Mouse (Mus musculus): ENCODE measurements around the gene Hist1h2an. TPM values are rescaled to one million over a fixed set of nuclear protein-coding genes. Genes with fewer than 3 reads are reported as not detected.
"Not testable (repeated sequence)": the region's sequence is repeated elsewhere in the genome, so short reads cannot be mapped to it uniquely, and the experiment has no call there.

The Hist1h2an gene
- polyA plus RNA-seq, 1 experiment from 2014 or later: 11.7 TPM

- ATAC-seq (ENCODE audit: insufficient read depth, low FRiP score, low TSS enrichment): no peak
- H3K4me3 ChIP-seq (ENCODE audit: low read depth, low read length): no peak overlapping the region
- peak overlapping the region; percentile 69; the same call in 1 of the 2 replicates for H3K27ac ChIP-seq (ENCODE audit: low read depth, low read length)
- peaks cover 9% of the 10 kb centered on the region; the same call in 1 of the 2 replicates for H3K4me1 ChIP-seq (ENCODE audit: control insufficient read depth, insufficient read depth, low read length)
- no peak overlapping the region for H3K4me2 ChIP-seq (ENCODE audit: low read depth)
- no peaks in the 10 kb centered on the region for H3K9me3 ChIP-seq (ENCODE audit: control insufficient read depth, low read length)
- H3K36me3 ChIP-seq (ENCODE audit: control insufficient read depth, insufficient read depth, low read length): no peaks in the 10 kb centered on the region
- H3K27me3 ChIP-seq (ENCODE audit: control insufficient read depth, insufficient read depth, low read length): no peaks in the 10 kb centered on the region
- no peak for DNase-seq (ENCODE audit: low spot score)
- 76% methylated on average over 3 of the region's 3 CpGs for WGBS
- no peak overlapping the region for H3K9ac ChIP-seq (ENCODE audit: low read length)
Observed at GRCm38 (mm10) chr13:21751827-21752226, 35.2 kb downstream of the Hist1h2an start.

GRCm38 (mm10) chr13:21751417-21751816 is 35.6 kb downstream of the Hist1h2an start:
- Histone ChIP-seq H3K4me2 (ENCODE audit: low read depth) (no peak overlapping the region), H3K4me3 (ENCODE audit: low read depth, low read length) (no peak overlapping the region), H3K36me3 (ENCODE audit: control insufficient read depth, insufficient read depth, low read length) (no peaks in the 10 kb centered on the region), H3K9ac (ENCODE audit: low read length) (no peak overlapping the region), H3K27ac (ENCODE audit: low read depth, low read length) (0 out of 2 replicates have a peak overlapping the region, but pooled peaks have one; percentile 14), H3K9me3 (ENCODE audit: control insufficient read depth, low read length) (no peaks in the 10 kb centered on the region), H3K27me3 (ENCODE audit: control insufficient read depth, insufficient read depth, low read length) (no peaks in the 10 kb centered on the region), H3K4me1 (ENCODE audit: control insufficient read depth, insufficient read depth, low read length) (peaks cover 9% of the 10 kb centered on the region; the same call in 1 of the 2 replicates)
- ATAC-seq (ENCODE audit: insufficient read depth, low FRiP score, low TSS enrichment) (no peak), DNase-seq (ENCODE audit: low spot score) (no peak)

DNA sequence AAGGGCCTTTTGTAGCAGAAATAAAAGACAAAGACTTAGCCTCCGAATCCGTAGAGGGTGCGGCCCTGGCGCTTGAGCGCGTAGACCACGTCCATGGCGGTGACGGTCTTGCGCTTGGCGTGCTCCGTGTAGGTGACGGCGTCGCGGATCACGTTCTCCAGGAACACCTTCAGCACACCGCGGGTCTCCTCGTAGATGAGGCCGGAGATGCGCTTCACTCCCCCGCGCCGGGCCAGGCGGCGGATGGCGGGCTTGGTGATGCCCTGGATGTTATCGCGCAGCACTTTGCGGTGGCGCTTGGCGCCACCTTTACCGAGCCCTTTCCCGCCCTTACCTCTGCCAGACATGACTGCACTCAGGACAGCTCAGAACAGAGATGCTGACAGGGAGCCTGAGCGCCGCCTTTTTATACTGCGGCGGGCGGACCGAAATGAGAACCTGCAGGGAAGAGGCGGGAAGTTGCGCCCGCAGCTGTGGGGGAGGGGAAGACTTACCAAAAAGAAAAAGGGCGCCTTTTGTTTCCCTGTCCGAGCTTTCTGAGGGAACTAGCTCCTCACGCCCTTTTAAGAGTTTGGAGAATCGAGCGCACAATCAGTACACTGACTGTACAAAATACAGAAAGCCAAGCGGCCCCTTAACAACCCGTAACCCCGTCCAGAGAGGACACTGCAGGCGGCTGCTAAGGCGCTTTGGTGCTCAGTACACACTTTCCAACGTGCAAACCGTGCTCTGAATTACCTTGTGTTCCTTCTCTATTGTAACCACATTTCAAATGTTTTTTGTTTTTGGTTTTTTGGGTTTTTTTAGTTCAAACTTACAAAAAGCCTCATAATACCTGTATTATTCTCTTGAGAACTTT is 36.6 kb downstream of the Hist1h2an start, which contains the start of gene Hist1h4k:
Hist1h4k (minus strand) TSS at position 347 of the 859 bp plus-strand sequence.
- not testable (repeated sequence) for H3K4me1 ChIP-seq (ENCODE audit: control insufficient read depth, insufficient read depth, low read length); H3K9me3 ChIP-seq (ENCODE audit: control insufficient read depth, low read length); H3K27me3 ChIP-seq (ENCODE audit: control insufficient read depth, insufficient read depth, low read length); H3K36me3 ChIP-seq (ENCODE audit: control insufficient read depth, insufficient read depth, low read length)
- Histone ChIP-seq H3K9ac (ENCODE audit: low read length) (peak within 1 kb of the TSS; percentile 66), H3K4me2 (ENCODE audit: low read depth) (peak within 1 kb of the TSS; percentile 80), H3K27ac (ENCODE audit: low read depth, low read length) (peak within 1 kb of the TSS; percentile 96), H3K4me3 (ENCODE audit: low read depth, low read length) (peak within 1 kb of the TSS; percentile 59)
- DNase-seq (ENCODE audit: low spot score): peak; percentile 95
- under 1% methylated on average over 43 of the region's 56 CpGs for WGBS
- peak; percentile 84 for ATAC-seq (ENCODE audit: insufficient read depth, low FRiP score, low TSS enrichment)

- WGBS: 5% methylated on average over 5 of the region's 5 CpGs
- no peak for ATAC-seq (ENCODE audit: insufficient read depth, low FRiP score, low TSS enrichment)
Observed at GRCm38 (mm10) chr13:21749387-21750158, 37.4 kb downstream of the Hist1h2an start.

DNA sequence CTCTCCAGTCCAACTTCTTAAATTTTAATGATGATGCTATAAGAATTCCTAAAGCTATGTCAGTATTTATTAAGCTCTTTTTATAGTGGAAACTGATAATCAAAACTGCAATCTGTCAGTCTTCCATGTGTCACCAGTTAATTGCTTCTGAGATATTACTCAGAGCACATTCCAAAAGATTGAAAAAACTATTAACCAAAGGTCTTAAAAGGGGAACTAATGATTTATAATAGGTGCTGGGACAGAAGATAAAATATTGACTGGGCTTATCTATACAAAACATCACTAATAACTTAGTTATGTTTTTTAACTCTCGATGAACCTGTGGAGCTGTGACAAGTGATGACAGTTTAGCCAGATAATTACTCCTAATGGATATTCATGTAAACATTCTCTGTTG is 42.0 kb downstream of the Hist1h2an start:
- H3K9me3 ChIP-seq (ENCODE audit: control insufficient read depth, low read length): no peaks in the 10 kb centered on the region
- no peak overlapping the region for H3K27ac ChIP-seq (ENCODE audit: low read depth, low read length)
- H3K27me3 ChIP-seq (ENCODE audit: control insufficient read depth, insufficient read depth, low read length): no peaks in the 10 kb centered on the region
- ATAC-seq (ENCODE audit: insufficient read depth, low FRiP score, low TSS enrichment) (no peak), DNase-seq (ENCODE audit: low spot score) (no peak)
- H3K36me3 ChIP-seq (ENCODE audit: control insufficient read depth, insufficient read depth, low read length): no peaks in the 10 kb centered on the region
- H3K4me1 ChIP-seq (ENCODE audit: control insufficient read depth, insufficient read depth, low read length): peaks cover 6% of the 10 kb centered on the region; the same call in 1 of the 2 replicates
- H3K4me2 ChIP-seq (ENCODE audit: low read depth): no peak overlapping the region
- H3K9ac ChIP-seq (ENCODE audit: low read length): no peak overlapping the region
- 89% methylated on average over 1 of the region's 1 CpGs for WGBS
- no peak overlapping the region for H3K4me3 ChIP-seq (ENCODE audit: low read depth, low read length)

More at GRCm38 (mm10) chr13:21749387-21750158, 37.4 kb downstream of the Hist1h2an start:
- H3K27ac ChIP-seq (ENCODE audit: low read depth, low read length): peak overlapping the region; percentile 96
- H3K4me2 ChIP-seq (ENCODE audit: low read depth): peak overlapping the region; percentile 80
- no peaks in the 10 kb centered on the region for H3K27me3 ChIP-seq (ENCODE audit: control insufficient read depth, insufficient read depth, low read length)
- no peaks in the 10 kb centered on the region for H3K36me3 ChIP-seq (ENCODE audit: control insufficient read depth, insufficient read depth, low read length)
- H3K9ac ChIP-seq (ENCODE audit: low read length): peak overlapping the region; percentile 66
- H3K9me3 ChIP-seq (ENCODE audit: control insufficient read depth, low read length): no peaks in the 10 kb centered on the region
- peak overlapping the region; percentile 59 for H3K4me3 ChIP-seq (ENCODE audit: low read depth, low read length)
- peaks cover 9% of the 10 kb centered on the region; the same call in 1 of the 2 replicates for H3K4me1 ChIP-seq (ENCODE audit: control insufficient read depth, insufficient read depth, low read length)
- peak; percentile 54 for DNase-seq (ENCODE audit: low spot score)

Small RNAs within 50 kb of the gene (microRNA-seq; reads per million reads assigned to microRNA genes)
- gene Gm19658 (not detected), gene Gm44346 (not detected), gene Gm44454 (not detected), gene Gm44466 (not detected)

Other genes with a start within 250 kb of the Hist1h2an start
- gene Olfr1366, start 244.4 kb downstream of the Hist1h2an start, polyA plus RNA-seq (2014; fragmentation: Nextera tagmentation; extraction: Ambion mirVana): 0.12 and 0.23 TPM in 2 replicates
- gene Olfr1535, start 227.3 kb downstream of the Hist1h2an start, polyA plus RNA-seq (2014; fragmentation: Nextera tagmentation; extraction: Ambion mirVana): 0.05 TPM in 1 of 2 replicates, not detected in the other
- not detected in 2 replicates for gene Olfr1364, start 205.5 kb downstream of the Hist1h2an start, polyA plus RNA-seq (2014; fragmentation: Nextera tagmentation; extraction: Ambion mirVana)
- not detected in 2 replicates for gene Olfr1362, start 173.2 kb downstream of the Hist1h2an start, polyA plus RNA-seq (2014; fragmentation: Nextera tagmentation; extraction: Ambion mirVana)
- gene Olfr11, start 144.7 kb downstream of the Hist1h2an start, polyA plus RNA-seq (2014; fragmentation: Nextera tagmentation; extraction: Ambion mirVana): not detected in 2 replicates
- gene Olfr1361, start 123.8 kb downstream of the Hist1h2an start, polyA plus RNA-seq (2014; fragmentation: Nextera tagmentation; extraction: Ambion mirVana): 0.08 TPM in 1 of 2 replicates, not detected in the other
- gene Olfr1360, start 109.8 kb downstream of the Hist1h2an start, polyA plus RNA-seq (2014; fragmentation: Nextera tagmentation; extraction: Ambion mirVana): not detected in 2 replicates
- gene Olfr1359, start 89.1 kb downstream of the Hist1h2an start, polyA plus RNA-seq (2014; fragmentation: Nextera tagmentation; extraction: Ambion mirVana): not detected in 2 replicates
- gene Hist1h2bl, start 71.1 kb downstream of the Hist1h2an start, polyA plus RNA-seq (2014; fragmentation: Nextera tagmentation; extraction: Ambion mirVana): 2.1 and 2.3 TPM in 2 replicates
- gene Hist1h2ai, start 70.8 kb downstream of the Hist1h2an start, polyA plus RNA-seq (2014; fragmentation: Nextera tagmentation; extraction: Ambion mirVana): 13.2 and 19.5 TPM in 2 replicates
- 5.6 and 23.9 TPM in 2 replicates for gene Hist1h3h, start 69.6 kb downstream of the Hist1h2an start, polyA plus RNA-seq (2014; fragmentation: Nextera tagmentation; extraction: Ambion mirVana)
- 4.3 and 4.6 TPM in 2 replicates for gene Hist1h2bm, start 65.2 kb downstream of the Hist1h2an start, polyA plus RNA-seq (2014; fragmentation: Nextera tagmentation; extraction: Ambion mirVana)
- gene Hist1h4j, start 52.2 kb downstream of the Hist1h2an start, polyA plus RNA-seq (2014; fragmentation: Nextera tagmentation; extraction: Ambion mirVana): 1.1 and 1.4 TPM in 2 replicates
- 1.8 and 2.3 TPM in 2 replicates for gene Hist1h4k, start 36.7 kb downstream of the Hist1h2an start, polyA plus RNA-seq (2014; fragmentation: Nextera tagmentation; extraction: Ambion mirVana)
- 8.1 and 9.3 TPM in 2 replicates for gene Hist1h2ak, start 33.4 kb downstream of the Hist1h2an start, polyA plus RNA-seq (2014; fragmentation: Nextera tagmentation; extraction: Ambion mirVana)
- 2.1 and 3.2 TPM in 2 replicates for gene Hist1h2bn, start 33.1 kb downstream of the Hist1h2an start, polyA plus RNA-seq (2014; fragmentation: Nextera tagmentation; extraction: Ambion mirVana)
- gene Hist1h1b, start 6.6 kb downstream of the Hist1h2an start, polyA plus RNA-seq (2014; fragmentation: Nextera tagmentation; extraction: Ambion mirVana): 15.4 and 16.9 TPM in 2 replicates
- 228 and 229 TPM in 2 replicates for gene Hist1h3i, start 3.8 kb downstream of the Hist1h2an start, polyA plus RNA-seq (2014; fragmentation: Nextera tagmentation; extraction: Ambion mirVana)
- gene Hist1h2bp, start 243 bp upstream of the Hist1h2an start, polyA plus RNA-seq (2014; fragmentation: Nextera tagmentation; extraction: Ambion mirVana): 2.2 and 2.6 TPM in 2 replicates
- gene Hist1h2bq, start 23.0 kb upstream of the Hist1h2an start, polyA plus RNA-seq (2014; fragmentation: Nextera tagmentation; extraction: Ambion mirVana): 20.3 and 20.8 TPM in 2 replicates
- gene Hist1h2ao, start 23.2 kb upstream of the Hist1h2an start, polyA plus RNA-seq (2014; fragmentation: Nextera tagmentation; extraction: Ambion mirVana): not detected in 2 replicates
- gene Hist1h4m, start 24.5 kb upstream of the Hist1h2an start, polyA plus RNA-seq (2014; fragmentation: Nextera tagmentation; extraction: Ambion mirVana): not detected in 2 replicates
- 10.5 and 15.6 TPM in 2 replicates for gene Hist1h4n, start 45.0 kb upstream of the Hist1h2an start, polyA plus RNA-seq (2014; fragmentation: Nextera tagmentation; extraction: Ambion mirVana)
- 4,141 and 4,626 TPM in 2 replicates for gene Hist1h2ap, start 46.3 kb upstream of the Hist1h2an start, polyA plus RNA-seq (2014; fragmentation: Nextera tagmentation; extraction: Ambion mirVana)
- gene Hist1h2br, start 46.5 kb upstream of the Hist1h2an start, polyA plus RNA-seq (2014; fragmentation: Nextera tagmentation; extraction: Ambion mirVana): 20.0 TPM in 2 replicates
- 22.1 and 25.9 TPM in 2 replicates for gene Zfp184, start 157.9 kb upstream of the Hist1h2an start, polyA plus RNA-seq (2014; fragmentation: Nextera tagmentation; extraction: Ambion mirVana)
- gene Pom121l2, start 194.0 kb upstream of the Hist1h2an start, polyA plus RNA-seq (2014; fragmentation: Nextera tagmentation; extraction: Ambion mirVana): 0.16 and 0.19 TPM in 2 replicates
- gene Prss16, start 222.5 kb upstream of the Hist1h2an start, polyA plus RNA-seq (2014; fragmentation: Nextera tagmentation; extraction: Ambion mirVana): 0.21 and 0.27 TPM in 2 replicates
- gene Hist1h2ah, start 248.3 kb upstream of the Hist1h2an start, polyA plus RNA-seq (2014; fragmentation: Nextera tagmentation; extraction: Ambion mirVana): 6.6 and 16.2 TPM in 2 replicates
- 6.2 and 10.8 TPM in 2 replicates for gene Hist1h2bk, start 248.7 kb upstream of the Hist1h2an start, polyA plus RNA-seq (2014; fragmentation: Nextera tagmentation; extraction: Ambion mirVana)